Mouse (Mus musculus): ENCODE measurements at regions not wholly inside any gene's neighbourhood (a gene's known extent, or its start where the extent isn't known, plus 50 kb on each side); places are given as distances from the start of the nearest gene placed in this dataset.
A peak's percentile ranks its signal among the peaks of the same experiment; 100 is the strongest.

DNA sequence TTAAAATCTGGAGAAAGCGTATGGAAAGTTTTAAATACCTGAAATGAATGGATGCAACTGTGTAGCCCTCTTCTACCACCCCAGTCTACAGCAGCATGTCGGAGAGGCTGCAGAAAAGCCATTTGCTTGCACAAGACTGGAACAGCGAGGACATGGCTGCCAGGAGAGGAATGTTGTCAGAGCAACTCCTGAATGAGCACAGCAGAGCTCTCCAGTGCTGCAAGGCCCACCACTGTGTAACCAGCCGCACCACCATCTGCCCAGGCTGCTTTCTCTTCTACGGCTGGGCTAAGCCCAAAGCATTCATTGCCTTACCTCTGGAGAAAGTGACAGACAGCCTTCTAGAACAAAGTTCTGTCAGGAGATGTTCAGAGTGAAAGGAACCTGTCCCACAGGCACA, 65.3 kb upstream of the Gm11238 start:
- DNase-seq (ENCODE audit: low read depth, low spot score): no peak

- no peak for DNase-seq (ENCODE audit: low read depth, low spot score)
These were observed 76.1 kb upstream of the Gm11238 start for GRCm38 (mm10) chr4:73531604-73532003.

GRCm38 (mm10) chr4:73524579-73525208, 83.0 kb upstream of the Gm11238 start:
- no peak for DNase-seq (ENCODE audit: low read depth, low spot score)

DNA sequence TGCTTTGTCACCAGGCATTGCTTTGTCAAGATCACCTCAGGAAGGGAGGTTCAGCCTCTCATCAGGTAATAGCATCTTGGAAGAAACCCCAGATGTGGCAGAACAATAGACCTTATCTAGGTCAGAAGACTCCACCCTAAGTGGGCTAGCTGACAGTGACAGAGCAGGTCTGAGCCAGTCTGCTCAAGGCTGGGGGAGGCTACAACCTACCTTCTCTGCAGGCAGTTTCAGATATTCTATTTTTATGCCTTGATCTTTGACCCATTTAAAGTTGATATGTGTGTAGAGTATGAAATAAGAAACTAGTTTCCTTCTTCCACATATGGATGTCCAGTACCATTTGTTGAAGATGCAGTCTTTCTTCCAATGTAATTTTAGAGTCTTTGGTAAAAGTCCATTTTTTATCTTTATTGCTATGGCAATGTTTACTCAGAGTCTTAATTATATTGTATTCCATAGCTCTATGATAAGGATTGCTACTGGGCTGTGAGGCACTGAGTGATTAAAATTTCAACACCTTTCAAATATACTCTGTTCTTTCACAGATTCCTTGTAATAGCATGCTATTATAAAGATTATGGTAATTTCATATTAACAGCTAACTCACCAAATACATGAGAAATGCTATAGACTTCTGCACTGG, 88.8 kb upstream of the Gm11238 start:
- DNase-seq (ENCODE audit: low read depth, low spot score): no peak

GRCm38 (mm10) chr4:73517559-73517958, 90.1 kb upstream of the Gm11238 start:
- DNase-seq (ENCODE audit: low read depth, low spot score): peak; percentile 13

DNA sequence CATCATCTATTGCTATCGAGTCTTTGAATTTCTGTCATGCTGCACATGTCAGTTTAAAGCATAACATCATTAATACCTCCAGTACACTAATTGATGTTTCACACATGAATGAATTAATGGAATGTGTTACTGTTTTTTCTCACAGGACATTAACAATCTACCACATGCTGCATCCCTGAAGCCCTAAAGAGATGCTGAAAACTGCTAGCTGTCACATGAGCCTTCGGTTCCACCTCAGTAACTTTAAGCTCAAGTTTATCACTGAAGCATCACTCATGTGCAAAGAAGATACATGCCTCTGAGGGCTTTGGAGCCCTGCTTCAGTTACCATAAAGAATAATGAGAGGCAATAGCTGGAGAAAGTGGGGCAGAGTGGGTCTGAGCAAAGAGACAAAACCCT, 91.0 kb upstream of the Gm11238 start:
- DNase-seq (ENCODE audit: low read depth, low spot score): no peak

- DNase-seq (ENCODE audit: low read depth, low spot score): no peak
These were observed 100.8 kb upstream of the Gm11238 start for GRCm38 (mm10) chr4:73506860-73507259.

GRCm38 (mm10) chr4:73489199-73489598, 84.3 kb upstream of the Gm11487 start:
- no peak for DNase-seq (ENCODE audit: low read depth, low spot score)

GRCm38 (mm10) chr4:73488297-73489049, 83.6 kb upstream of the Gm11487 start:
- DNase-seq (ENCODE audit: low read depth, low spot score): no peak

- no peak for DNase-seq (ENCODE audit: low read depth, low spot score)
These were observed 63.2 kb upstream of the Gm11487 start for GRCm38 (mm10) chr4:73467982-73468565.
